Mouse (Mus musculus) E14TG2a.4 (cell line): ENCODE results near the gene Arhgef19.

Experiments used
- CTCF ChIP-seq: conservative IDR thresholded peaks from 2 replicates; pipeline ENCODE4 v1.5.1; 2014; ENCODE audit warnings: low read length
- NANOG ChIP-seq: IDR thresholded peaks from 2 replicates; pipeline ENCODE4 v1.6.1; 2014; ENCODE audit warnings: borderline replicate concordance, low read length, mixed read lengths
- POU5F1 ChIP-seq: IDR thresholded peaks from 2 replicates; pipeline ENCODE4 v1.6.1; 2014; ENCODE audit warnings: low read length, borderline replicate concordance

GRCm38 (mm10) chr4:141286860-141287517 lies 47.7 kb downstream of the Arhgef19 start:
- TF ChIP-seq CTCF, result no peak
- no peak for TF ChIP-seq NANOG
- TF ChIP-seq POU5F1, result no peak
